Mouse (Mus musculus): Measurements from ENCODE around the gene Cd8a. TPM values are rescaled to one million over a fixed set of nuclear protein-coding genes. Genes with fewer than 3 reads are reported as not detected.

The Cd8a gene
- total RNA-seq, 2 experiments from 2014 or later: not detected

- no peak for ATAC-seq (replicated peaks; ENCODE audit: low FRiP score, low TSS enrichment, poor library complexity, severe bottlenecking)
Observed at GRCm38 (mm10) chr6:71361156-71361670, 12.0 kb upstream of the Cd8a start.

- no peak for ATAC-seq (replicated peaks; ENCODE audit: low FRiP score, low TSS enrichment, poor library complexity, severe bottlenecking)
Observed at GRCm38 (mm10) chr6:71363995-71364394, 9.2 kb upstream of the Cd8a start.

- ATAC-seq (replicated peaks; ENCODE audit: low FRiP score, low TSS enrichment, poor library complexity, severe bottlenecking): no peak
Observed at GRCm38 (mm10) chr6:71369416-71369815, 3.8 kb upstream of the Cd8a start.

- ATAC-seq (replicated peaks; ENCODE audit: low FRiP score, low TSS enrichment, poor library complexity, severe bottlenecking): no peak
Observed at GRCm38 (mm10) chr6:71371085-71371605, 2.1 kb upstream of the Cd8a start.

GRCm38 (mm10) chr6:71372041-71372720 is 1.0 kb upstream of the Cd8a start:
- ATAC-seq (replicated peaks; ENCODE audit: low FRiP score, low TSS enrichment, poor library complexity, severe bottlenecking): no peak

GRCm38 (mm10) chr6:71374311-71374829 is 1.1 kb downstream of the Cd8a start:
- no peak for ATAC-seq (replicated peaks; ENCODE audit: low FRiP score, low TSS enrichment, poor library complexity, severe bottlenecking)

GRCm38 (mm10) chr6:71374921-71375320 is 1.7 kb downstream of the Cd8a start:
- no peak for ATAC-seq (replicated peaks; ENCODE audit: low FRiP score, low TSS enrichment, poor library complexity, severe bottlenecking)

- no peak for ATAC-seq (replicated peaks; ENCODE audit: low FRiP score, low TSS enrichment, poor library complexity, severe bottlenecking)
Observed at GRCm38 (mm10) chr6:71376711-71377110, 3.5 kb downstream of the Cd8a start.

- ATAC-seq (replicated peaks; ENCODE audit: low FRiP score, low TSS enrichment, poor library complexity, severe bottlenecking): no peak
Observed at GRCm38 (mm10) chr6:71381654-71382053, 8.4 kb downstream of the Cd8a start.

GRCm38 (mm10) chr6:71390496-71390895 is 17.3 kb downstream of the Cd8a start:
- ATAC-seq (replicated peaks; ENCODE audit: low FRiP score, low TSS enrichment, poor library complexity, severe bottlenecking): no peak

GRCm38 (mm10) chr6:71396016-71396415 is 22.8 kb downstream of the Cd8a start:
- no peak for ATAC-seq (replicated peaks; ENCODE audit: low FRiP score, low TSS enrichment, poor library complexity, severe bottlenecking)

- ATAC-seq (replicated peaks; ENCODE audit: low FRiP score, low TSS enrichment, poor library complexity, severe bottlenecking): no peak
Observed at GRCm38 (mm10) chr6:71396761-71397160, 23.5 kb downstream of the Cd8a start.

GRCm38 (mm10) chr6:71398829-71399609 is 25.8 kb downstream of the Cd8a start:
- ATAC-seq (replicated peaks; ENCODE audit: low FRiP score, low TSS enrichment, poor library complexity, severe bottlenecking): peak; percentile 65

- ATAC-seq (replicated peaks; ENCODE audit: low FRiP score, low TSS enrichment, poor library complexity, severe bottlenecking): no peak
Observed at GRCm38 (mm10) chr6:71414624-71415023, 41.4 kb downstream of the Cd8a start.

- ATAC-seq (replicated peaks; ENCODE audit: low FRiP score, low TSS enrichment, poor library complexity, severe bottlenecking): no peak
Observed at GRCm38 (mm10) chr6:71415446-71415845, 42.2 kb downstream of the Cd8a start.

GRCm38 (mm10) chr6:71418874-71419273 is 45.6 kb downstream of the Cd8a start:
- ATAC-seq (replicated peaks; ENCODE audit: low FRiP score, low TSS enrichment, poor library complexity, severe bottlenecking): no peak

GRCm38 (mm10) chr6:71420848-71421247 is 47.6 kb downstream of the Cd8a start:
- ATAC-seq (replicated peaks; ENCODE audit: low FRiP score, low TSS enrichment, poor library complexity, severe bottlenecking): no peak

- no peak for ATAC-seq (replicated peaks; ENCODE audit: low FRiP score, low TSS enrichment, poor library complexity, severe bottlenecking)
Observed at GRCm38 (mm10) chr6:71422162-71422561, 48.9 kb downstream of the Cd8a start.

- no peak for ATAC-seq (replicated peaks; ENCODE audit: low FRiP score, low TSS enrichment, poor library complexity, severe bottlenecking)
Observed at GRCm38 (mm10) chr6:71423116-71423515, 49.9 kb downstream of the Cd8a start.

- no peak for ATAC-seq (replicated peaks; ENCODE audit: low FRiP score, low TSS enrichment, poor library complexity, severe bottlenecking)
Observed at GRCm38 (mm10) chr6:71425681-71426080, 52.5 kb downstream of the Cd8a start.
